Mouse (Mus musculus) embryo, embryonic 9.5 days (tissue): ENCODE data around the gene Nhsl2.
"Not testable (repeated sequence)": the region's sequence is repeated elsewhere in the genome, so short reads cannot be mapped to it uniquely, and the experiment has no call there.

Experiments used
- DNase-seq: peaks from one replicate; pipeline ENCODE4 v3.0.0-alpha.2; 2017; ENCODE audit errors: extremely low spot score

Nhsl2 gene

GRCm38 (mm10) chrX:102085798-102086443 lies 236.7 kb downstream of the Nhsl2 start:
- DNase-seq, result no peak

GRCm38 (mm10) chrX:102090605-102091004 lies 241.4 kb downstream of the Nhsl2 start:
- no peak for DNase-seq

- DNase-seq, result no peak
Observed at GRCm38 (mm10) chrX:102094381-102094904, 245.3 kb downstream of the Nhsl2 start.

- DNase-seq, result no peak
Observed at GRCm38 (mm10) chrX:102101886-102102285, 252.7 kb downstream of the Nhsl2 start.

GRCm38 (mm10) chrX:102103830-102104229 lies 254.6 kb downstream of the Nhsl2 start:
- DNase-seq, result not testable (repeated sequence)

DNA sequence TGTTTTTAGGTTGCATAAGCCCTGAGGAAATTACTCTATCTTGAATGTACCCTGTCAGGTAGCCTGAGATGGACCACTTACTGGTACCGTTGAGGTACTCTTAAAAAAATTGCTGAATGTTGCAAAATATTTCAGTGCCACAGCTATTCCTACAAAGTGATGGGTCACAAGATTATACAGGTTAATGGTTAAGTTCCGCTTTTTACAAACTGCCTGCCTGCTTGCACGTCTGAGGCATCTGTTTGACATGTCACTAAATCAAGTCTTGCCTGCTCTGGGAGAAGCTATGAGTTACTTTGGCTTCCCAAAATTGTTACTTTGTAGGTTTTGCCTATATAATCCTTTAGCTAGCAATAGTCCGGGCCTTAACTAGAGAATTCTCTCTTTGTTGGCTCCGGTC lies 260.2 kb downstream of the Nhsl2 start:
- DNase-seq, result not testable (repeated sequence)

DNA sequence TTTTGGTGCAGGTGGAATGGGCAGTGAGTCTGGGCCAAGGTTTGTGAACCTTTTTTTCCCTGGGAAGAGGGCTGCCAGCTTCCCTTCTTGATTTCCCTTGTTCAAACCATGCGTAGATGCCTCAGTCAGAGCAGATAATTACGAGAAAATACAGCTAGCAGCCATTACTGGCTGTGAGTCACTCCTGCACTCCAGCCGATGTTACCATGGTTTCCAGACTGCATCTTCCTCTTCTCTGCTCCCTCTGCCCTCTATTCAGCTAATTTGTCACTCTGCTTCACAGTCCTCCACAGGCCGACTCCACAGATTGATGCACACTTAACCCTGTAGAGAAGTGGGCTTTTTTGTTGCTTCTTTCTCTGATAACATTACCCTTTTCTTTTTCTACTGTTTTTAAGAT lies 266.5 kb downstream of the Nhsl2 start:
- no peak for DNase-seq

DNA sequence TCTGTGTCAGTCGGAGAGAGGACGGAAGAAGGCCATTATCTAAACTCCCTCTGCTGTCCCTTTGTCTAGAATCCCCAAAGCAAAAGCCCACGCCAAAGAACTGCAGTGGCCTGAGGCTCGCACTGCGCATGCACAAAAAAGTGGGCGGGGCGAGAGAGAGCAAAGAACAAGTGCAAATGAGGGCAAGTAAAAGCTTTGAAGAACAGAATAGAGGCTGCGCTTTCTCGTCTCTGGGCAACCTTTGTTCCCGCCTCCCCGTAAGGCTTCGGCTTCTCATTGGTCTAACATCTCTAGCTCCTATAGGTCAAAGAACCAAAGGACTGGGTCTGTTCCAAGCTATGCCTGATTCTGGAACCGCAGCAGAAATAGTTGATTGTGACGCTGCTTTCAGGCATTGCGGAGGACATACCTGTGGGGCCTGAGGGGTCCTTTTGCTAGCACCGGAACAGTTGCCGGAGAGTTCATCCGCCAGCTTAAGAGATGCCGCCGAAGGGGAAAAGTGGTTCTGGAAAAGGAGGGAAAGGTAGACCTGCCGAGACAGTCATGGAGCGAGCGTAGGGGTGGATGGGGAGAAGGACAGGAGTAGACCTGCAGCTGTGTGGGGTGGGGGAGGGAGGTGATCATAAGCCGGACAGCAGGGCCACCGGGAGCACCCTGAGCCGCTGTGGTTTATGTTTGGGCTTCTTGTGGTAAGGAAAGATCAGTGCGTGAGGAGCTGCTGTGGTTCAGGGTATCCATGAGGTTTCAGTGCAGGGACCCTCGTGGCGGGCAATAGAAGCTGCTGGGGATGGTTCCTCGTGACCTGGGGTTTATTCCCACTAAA lies 270.1 kb downstream of the Nhsl2 start, which contains the start of gene Pin4:
Gene Pin4 (plus strand): TSS at position 406 of the 823 bp plus-strand sequence.
- peak; percentile 91 for DNase-seq

DNA sequence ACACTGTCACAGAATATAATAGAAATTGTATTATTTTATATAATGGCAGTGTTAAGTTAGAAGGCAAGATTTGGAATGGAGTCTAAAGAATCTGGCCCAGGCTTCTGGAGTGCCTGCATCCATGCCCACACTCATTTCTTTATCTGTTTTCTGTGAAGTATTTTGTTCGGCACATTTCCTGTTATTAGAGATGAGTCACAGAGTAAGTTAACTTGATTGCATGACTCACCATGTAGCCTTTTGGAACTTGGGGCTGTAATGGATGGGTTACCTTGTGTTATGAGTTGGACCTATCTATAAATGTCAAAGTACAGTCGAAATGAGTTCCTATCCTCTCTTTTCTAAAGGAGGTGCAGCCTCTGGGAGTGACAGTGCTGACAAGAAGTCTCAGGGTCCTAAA lies 272.1 kb downstream of the Nhsl2 start:
- DNase-seq, result no peak

- DNase-seq, result no peak
Observed at GRCm38 (mm10) chrX:102141157-102141556, 292.0 kb downstream of the Nhsl2 start.
